Mouse (Mus musculus): ENCODE data around the gene Gm27179.
"Not testable (repeated sequence)": the region's sequence is repeated elsewhere in the genome, so short reads cannot be mapped to it uniquely, and the experiment has no call there.

DNA sequence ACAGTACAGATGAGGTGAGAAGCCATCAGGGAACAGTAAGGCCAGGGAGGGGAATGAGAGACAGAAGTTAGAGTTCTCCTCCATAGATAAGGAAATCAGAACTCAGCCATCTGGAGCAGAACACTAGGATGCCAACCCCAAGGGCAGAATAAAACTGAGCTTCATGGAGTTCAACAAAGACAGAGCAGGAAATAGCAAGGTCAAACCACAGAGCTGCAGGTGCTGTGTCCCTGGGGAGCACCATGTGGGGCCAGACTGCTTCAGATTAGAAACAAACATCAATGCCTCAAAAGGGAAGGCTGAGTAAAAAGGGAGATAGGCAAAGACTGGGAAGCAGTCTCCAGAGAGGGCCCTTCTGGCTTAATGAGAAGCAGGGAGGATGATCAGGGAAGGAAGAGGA, 16.1 kb downstream of the Gm27179 start:
- not testable (repeated sequence) for TF ChIP-seq POLR2A (IDR thresholded peaks at IDR 0.05; ENCODE audit: low read depth, low read length); CTCF (conservative IDR thresholded peaks at IDR 0.05; ENCODE audit: insufficient read depth, insufficient read length, low read depth, low read length)
